Mouse (Mus musculus) gastrocnemius, postnatal 10 days (tissue): ENCODE measurements at regions not wholly inside any gene's neighbourhood (a gene's known extent, or its start where the extent isn't known, plus 50 kb on each side); places are given as distances from the start of the nearest gene placed in this dataset.

Source experiments
- DNase-seq: peaks from one replicate; pipeline ENCODE4 v3.0.0; 2021; ENCODE audit warnings: mixed read lengths

DNA sequence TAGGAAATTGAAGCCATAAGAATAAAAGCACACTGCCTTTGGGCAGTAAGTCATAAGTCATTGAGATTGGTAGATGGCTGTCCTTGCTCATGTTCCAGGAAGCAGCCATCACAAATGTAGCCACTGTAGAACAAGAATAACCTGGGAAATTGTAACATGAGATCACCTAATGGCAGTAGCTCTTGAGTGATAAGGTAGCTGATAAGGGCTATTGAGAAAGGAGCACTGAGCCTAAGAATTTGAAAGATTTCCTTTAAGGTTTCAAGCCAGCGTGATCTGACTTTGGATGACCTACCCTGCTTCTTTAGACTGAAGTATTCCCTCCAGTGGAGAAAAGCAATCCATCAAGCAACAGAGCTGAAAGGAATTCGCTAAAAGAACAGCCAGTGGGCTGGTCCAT, 117.8 kb upstream of the Ppp2r3a start:
- no peak for DNase-seq

DNA sequence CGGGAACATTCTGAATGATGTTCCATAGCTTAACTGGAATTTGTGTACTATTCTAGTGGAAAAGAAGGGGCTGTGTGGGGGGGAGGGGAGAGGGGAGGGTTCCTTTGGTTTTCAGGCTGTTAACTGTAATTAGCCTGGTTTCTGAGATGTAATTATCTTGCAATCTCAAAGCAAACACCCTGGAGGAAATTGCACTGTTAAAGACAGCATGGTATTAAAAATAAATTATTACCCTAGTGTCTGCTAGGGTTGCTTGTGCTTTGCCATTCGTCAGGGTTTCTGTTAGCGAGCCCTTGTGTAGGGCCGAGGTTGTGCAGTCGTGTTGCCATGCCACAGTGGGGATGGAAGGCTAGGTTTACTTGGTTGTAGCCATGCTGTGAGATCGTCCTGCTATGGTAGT, 105.0 kb upstream of the Ppp2r3a start:
- DNase-seq: no peak

DNA sequence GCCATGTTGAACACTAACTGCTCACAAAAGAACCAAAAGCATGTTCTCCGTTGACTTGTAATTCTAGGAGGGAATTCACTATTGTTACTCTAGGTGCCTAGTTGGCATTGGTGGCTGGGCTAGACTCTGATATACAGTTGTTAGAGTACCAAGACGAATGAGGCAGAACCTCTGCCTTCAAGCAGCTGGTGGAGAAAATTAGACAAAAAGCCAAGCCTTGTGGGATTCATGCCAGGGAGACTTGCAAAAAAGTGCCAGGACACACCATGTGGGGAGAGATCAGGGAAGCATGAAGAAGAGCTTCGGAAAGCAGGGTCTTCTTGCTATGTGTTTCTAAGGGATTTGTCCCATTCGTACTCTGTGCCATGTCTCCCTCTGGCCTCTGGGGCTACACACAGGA, 97.2 kb upstream of the Ppp2r3a start:
- DNase-seq: no peak

DNA sequence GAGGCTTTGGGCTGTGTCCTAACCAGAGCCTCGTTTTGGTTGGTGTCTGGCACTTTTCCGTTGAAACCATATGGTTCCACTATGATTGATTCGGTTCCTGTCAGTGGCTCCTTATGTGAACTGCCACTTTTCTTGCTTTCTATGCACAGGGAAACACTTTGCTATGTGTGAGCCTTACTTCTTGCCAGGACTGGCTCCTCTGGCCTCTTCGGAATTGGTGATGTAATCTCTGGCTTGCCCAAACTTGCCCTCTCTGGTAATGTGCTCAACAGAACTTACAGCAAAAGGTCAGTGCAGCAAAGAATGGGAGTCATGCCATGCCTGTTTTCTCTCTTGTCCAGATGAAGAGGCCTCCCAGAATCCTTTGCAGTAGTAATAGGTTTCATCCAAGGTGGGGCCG, 91.3 kb upstream of the Ppp2r3a start:
- no peak for DNase-seq

DNA sequence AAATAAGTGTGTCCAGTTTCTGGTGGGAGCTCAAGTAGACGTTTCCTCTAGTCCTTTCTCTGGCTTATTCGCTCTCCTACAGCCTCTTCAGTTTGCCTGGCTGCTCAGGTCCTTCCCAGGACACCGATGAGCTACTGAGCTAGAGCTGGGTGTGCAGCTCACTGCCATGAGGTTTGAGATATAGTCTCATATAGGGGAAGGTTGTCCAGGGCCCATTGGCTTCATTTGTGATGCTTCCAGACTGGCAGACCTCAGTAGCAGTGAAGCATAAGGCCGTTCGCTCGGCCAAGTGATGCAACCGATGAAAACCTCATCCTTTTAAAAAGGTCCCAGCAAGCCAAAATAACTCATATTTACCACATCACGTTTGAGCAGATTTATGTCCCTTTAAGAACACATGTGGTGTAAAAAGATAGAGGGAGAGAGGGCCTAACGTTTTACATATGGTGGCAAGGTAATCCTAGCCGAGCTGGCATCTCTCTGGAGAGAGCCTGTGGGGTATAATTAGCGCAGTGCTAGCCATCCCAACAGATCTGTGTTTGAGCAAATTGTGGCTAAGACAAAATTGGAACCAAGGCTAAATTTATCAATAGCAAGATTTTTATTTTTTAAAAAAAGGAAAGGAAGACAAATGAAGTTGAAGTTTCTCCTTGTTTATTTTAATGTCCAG, 89.3 kb upstream of the Ppp2r3a start:
- DNase-seq: no peak

DNA sequence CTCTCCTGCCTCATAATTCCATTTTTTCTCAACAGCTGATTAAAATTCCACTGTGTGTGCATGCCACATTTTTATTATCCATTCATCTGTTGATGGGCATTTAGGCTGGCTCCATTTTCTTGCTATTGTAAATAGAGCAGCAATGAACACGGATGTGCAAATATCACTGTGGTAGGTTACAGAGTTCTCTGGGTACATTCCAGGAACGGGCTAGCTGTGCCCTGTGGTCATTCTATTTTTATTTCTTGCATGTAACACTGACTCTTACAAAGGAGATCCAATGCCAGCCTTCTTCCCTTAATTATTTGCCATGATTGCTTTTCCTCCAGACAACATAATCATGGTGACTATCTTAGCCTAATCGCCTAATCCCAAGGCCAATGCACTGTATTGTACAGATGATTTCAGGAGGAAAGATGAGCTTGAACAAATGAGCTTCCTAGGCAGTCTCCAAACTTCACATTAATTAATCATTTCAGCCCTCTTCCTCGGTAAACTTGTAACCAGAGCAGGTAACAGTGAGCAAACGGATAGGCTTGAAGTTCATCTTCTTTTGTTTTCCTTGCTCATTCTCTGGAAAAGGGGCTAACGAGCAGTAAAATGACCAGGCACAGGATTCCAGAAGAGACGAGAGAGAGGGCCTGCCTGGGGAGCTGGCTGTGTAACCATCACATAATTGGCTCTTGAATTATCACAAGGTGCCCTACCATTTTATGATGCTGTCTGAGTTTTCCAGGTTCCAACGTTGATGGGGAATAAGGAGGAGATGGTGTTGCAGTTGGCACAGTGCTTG, 77.6 kb upstream of the Ppp2r3a start:
- no peak for DNase-seq

DNA sequence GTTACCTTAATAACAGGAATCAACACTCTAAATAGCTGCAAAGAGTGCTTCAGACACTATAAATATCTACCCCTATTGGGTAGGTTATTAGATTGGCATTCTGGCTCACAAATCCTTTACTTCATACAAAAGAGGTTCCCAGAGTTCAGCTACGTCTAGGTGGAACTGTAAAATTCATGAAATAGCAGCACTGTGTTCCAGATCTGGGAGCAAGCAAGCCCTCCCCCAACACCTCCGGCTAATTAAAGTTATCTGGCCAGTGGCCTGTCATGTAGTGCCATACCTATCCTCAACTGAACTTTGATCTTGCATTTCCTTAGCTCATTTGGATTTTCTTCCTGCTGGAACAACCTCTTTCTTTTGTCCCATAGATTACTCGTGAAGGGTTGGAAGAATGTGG, 75.4 kb upstream of the Ppp2r3a start:
- no peak for DNase-seq

DNA sequence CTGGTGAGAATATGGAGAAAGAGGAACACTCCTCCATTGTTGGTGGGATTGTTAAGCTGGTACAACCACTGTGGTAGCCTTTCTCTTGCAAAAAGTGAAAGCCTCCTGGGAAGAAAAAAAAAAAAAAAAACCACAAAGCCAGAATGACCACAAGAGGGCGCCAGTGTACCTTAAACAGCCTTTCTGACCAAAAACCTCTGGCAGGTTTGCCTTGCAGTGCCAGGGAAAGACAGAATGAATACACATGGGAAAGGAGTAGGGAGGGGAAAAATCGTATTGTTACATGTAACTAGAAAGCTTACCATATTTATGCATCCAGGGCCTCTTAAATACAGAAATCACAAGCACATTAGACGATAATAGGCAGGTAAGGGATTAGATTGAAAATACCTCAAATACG, 62.4 kb upstream of the Ppp2r3a start:
- peak; percentile 70 for DNase-seq

DNA sequence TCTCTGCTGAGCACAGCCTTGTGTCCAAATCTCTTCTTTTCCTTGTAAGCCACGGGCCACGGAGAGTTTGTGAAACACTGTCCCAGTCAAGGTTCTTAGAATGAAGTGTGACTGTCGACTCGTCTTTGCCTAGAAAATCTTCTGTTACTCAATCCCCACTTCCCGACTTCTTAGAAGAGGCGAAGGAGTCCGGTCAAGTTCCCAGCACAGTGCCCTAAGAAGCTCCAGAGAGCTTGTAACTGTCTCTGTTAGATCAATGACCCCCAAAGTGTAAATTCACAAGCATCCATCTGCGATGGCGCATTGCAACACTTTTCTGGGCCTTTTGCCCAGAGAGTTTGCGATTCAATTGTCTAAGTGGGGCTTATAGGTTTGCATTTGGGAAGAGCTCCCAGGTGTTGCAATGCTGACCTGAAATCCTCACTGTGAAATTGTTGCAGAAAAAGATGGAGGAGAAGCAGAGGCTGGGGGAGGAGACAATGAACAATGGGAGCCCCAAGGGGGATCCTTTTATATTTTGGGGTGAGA, 54.9 kb upstream of the Ppp2r3a start:
- DNase-seq: no peak

DNA sequence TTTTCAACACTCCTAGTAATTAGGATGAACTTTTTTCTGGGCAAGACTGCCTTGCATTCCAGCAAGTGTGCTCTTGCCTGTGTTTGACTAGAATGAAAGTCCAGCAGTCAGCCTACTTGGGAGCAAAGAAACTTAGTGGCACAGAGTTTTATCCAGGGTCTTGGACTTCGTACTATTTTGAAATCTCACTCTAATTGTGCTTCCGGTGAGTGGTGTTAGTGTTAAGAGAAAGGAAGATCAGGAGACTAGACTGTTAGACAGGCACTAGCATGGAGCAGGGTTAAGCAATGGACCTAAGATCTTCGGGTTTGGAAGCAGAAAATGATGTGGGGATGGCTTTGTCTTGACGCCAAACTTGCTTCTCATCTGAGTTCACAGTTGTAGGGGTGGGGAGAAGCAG, 54.1 kb upstream of the Ppp2r3a start:
- no peak for DNase-seq
